Mouse (Mus musculus) hindbrain, embryonic 16.5 days (tissue): ENCODE results near the gene Ostc. TPM values are rescaled to one million over a fixed set of nuclear protein-coding genes. Genes with fewer than 3 reads are reported as not detected.

Experiments used
- ATAC-seq: fragments of 200-750 bp; cut with Nextera tagmentation; 2 replicates; pipeline ENCODE4 v1.8.0; 2017; ENCODE audit warnings: moderate TSS enrichment, moderate library complexity
- H3K27ac ChIP-seq: fragments of 300-500 bp; sonication (generic); 2 replicates; pipeline ENCODE4 v1.5.1; 2014; ENCODE audit warnings: low read depth, mild to moderate bottlenecking, control low read depth, low read length, moderate library complexity
- H3K27me3 ChIP-seq: fragments of 300-500 bp; sonication (generic); replicated peaks from 2 replicates; pipeline ENCODE4 v1.6.1; 2014; ENCODE audit warnings: low read length; ENCODE audit not compliant: control insufficient read depth, insufficient read depth
- H3K36me3 ChIP-seq: fragments of 300-500 bp; sonication (generic); 2 replicates; pipeline ENCODE4 v1.6.1; 2014; ENCODE audit warnings: mild to moderate bottlenecking, low read length, moderate library complexity, mixed read lengths; ENCODE audit not compliant: control insufficient read depth, insufficient read depth
- H3K4me1 ChIP-seq: fragments of 300-500 bp; sonication (generic); 2 replicates; pipeline ENCODE4 v1.6.1; 2014; ENCODE audit warnings: low read depth, low read length; ENCODE audit not compliant: control insufficient read depth, insufficient read depth
- H3K4me2 ChIP-seq: fragments of 300-500 bp; sonication (generic); 2 replicates; pipeline ENCODE4 v1.6.1; 2014; ENCODE audit warnings: mild to moderate bottlenecking, low read length, control low read depth, moderate library complexity
- H3K4me3 ChIP-seq: fragments of 300-500 bp; sonication (generic); 2 replicates; pipeline ENCODE4 v1.5.1; 2014; ENCODE audit warnings: mild to moderate bottlenecking, low read length, control low read depth, moderate library complexity
- H3K9ac ChIP-seq: fragments of 300-500 bp; sonication (generic); 2 replicates; pipeline ENCODE4 v1.6.1; 2014; ENCODE audit warnings: low read depth, mild to moderate bottlenecking, control low read depth, low read length, moderate library complexity
- H3K9me3 ChIP-seq: fragments of 300-500 bp; sonication (generic); 2 replicates; pipeline ENCODE4 v1.6.1; 2014; ENCODE audit warnings: mild to moderate bottlenecking, low read length, moderate library complexity; ENCODE audit not compliant: control insufficient read depth
- WGBS: fragments of 180-500 bp; shearing (Covaris S2); extraction: QIAGEN DNeasy Blood & Tissue Kit; methylation state at CpG from one replicate; pipeline ENCODE4 v1.1.7; 2014; 5-methylcytosine and 5-hydroxymethylcytosine counted together
- polyA plus RNA-seq: library from polyadenylated mRNA; unstranded; fragments of >200 nt; fragmentation: Nextera tagmentation; extraction: Ambion mirVana; gene quantifications from 2 replicates; pipeline ENCODE4 v1.2.1, GENCODE M21; 2015

Gene Ostc
- 202 and 205 TPM in 2 replicates for polyA plus RNA-seq

- no peaks in the 10 kb centered on the region for H3K27me3 ChIP-seq
- under 1% methylated on average over 45 of the region's 45 CpGs for WGBS
Measured at GRCm38 (mm10) chr3:130708967-130709924, at the start of gene Ostc. TSS of gene Ostc (minus strand) at chr3:130709444.

GRCm38 (mm10) chr3:130758157-130758841 lies 49.1 kb upstream of the Ostc start:
- 48% methylated on average over 15 of the region's 15 CpGs for WGBS
- H3K27ac ChIP-seq, result no peak overlapping the region
- no peak for ATAC-seq
- no peaks in the 10 kb centered on the region for H3K27me3 ChIP-seq
- H3K36me3 ChIP-seq, result no peaks in the 10 kb centered on the region
- H3K4me1 ChIP-seq, result peaks cover 4% of the 10 kb centered on the region; the same call in 1 of the 2 replicates
- H3K9ac ChIP-seq, result no peak overlapping the region
- H3K4me2 ChIP-seq, result no peak overlapping the region; the same call in 1 of the 2 replicates
- no peak overlapping the region for H3K4me3 ChIP-seq
- H3K9me3 ChIP-seq, result no peaks in the 10 kb centered on the region; the same call in 1 of the 2 replicates

More at GRCm38 (mm10) chr3:130708967-130709924, at the start of gene Ostc:
- Histone ChIP-seq H3K4me3 (peak within 1 kb of the TSS; percentile 89), H3K9ac (peak within 1 kb of the TSS; percentile 89), H3K4me1 (peaks cover 15% of the 10 kb centered on the region), H3K27ac (peak within 1 kb of the TSS; percentile 91), H3K36me3 (no peaks in the 10 kb centered on the region), H3K4me2 (peak within 1 kb of the TSS; percentile 81), H3K9me3 (no peaks in the 10 kb centered on the region)
- ATAC-seq, result peak; percentile 98

- Histone ChIP-seq H3K4me1 (peaks cover 4% of the 10 kb centered on the region; the same call in 1 of the 2 replicates), H3K4me2 (no peak overlapping the region; the same call in 1 of the 2 replicates), H3K9ac (no peak overlapping the region), H3K4me3 (no peak overlapping the region), H3K36me3 (no peaks in the 10 kb centered on the region), H3K27me3 (no peaks in the 10 kb centered on the region), H3K27ac (no peak overlapping the region), H3K9me3 (no peaks in the 10 kb centered on the region; the same call in 1 of the 2 replicates)
- ATAC-seq, result no peak; the same call in 1 of the 2 replicates
- WGBS, result 68% methylated on average over 8 of the region's 8 CpGs
Measured at GRCm38 (mm10) chr3:130757117-130757852, 48.0 kb upstream of the Ostc start.

GRCm38 (mm10) chr3:130749206-130749605 lies 40.0 kb upstream of the Ostc start:
- no peak for ATAC-seq
- WGBS, result 91% methylated on average over 3 of the region's 3 CpGs

GRCm38 (mm10) chr3:130746673-130747619 lies 37.7 kb upstream of the Ostc start:
- H3K27ac ChIP-seq, result no peak overlapping the region
- no peaks in the 10 kb centered on the region for H3K9me3 ChIP-seq
- H3K4me2 ChIP-seq, result no peak overlapping the region
- WGBS, result 31% methylated on average over 10 of the region's 10 CpGs
- H3K36me3 ChIP-seq, result no peaks in the 10 kb centered on the region
- no peaks in the 10 kb centered on the region for H3K27me3 ChIP-seq
- no peak overlapping the region for H3K4me3 ChIP-seq
- H3K9ac ChIP-seq, result no peak overlapping the region
- no peak for ATAC-seq
- H3K4me1 ChIP-seq, result no peaks in the 10 kb centered on the region; the same call in 1 of the 2 replicates

More at GRCm38 (mm10) chr3:130749206-130749605, 40.0 kb upstream of the Ostc start:
- no peaks in the 10 kb centered on the region for H3K27me3 ChIP-seq
- no peak overlapping the region for H3K4me3 ChIP-seq
- H3K4me1 ChIP-seq, result no peaks in the 10 kb centered on the region; the same call in 1 of the 2 replicates
- no peak overlapping the region for H3K4me2 ChIP-seq
- no peak overlapping the region for H3K9ac ChIP-seq
- H3K36me3 ChIP-seq, result no peaks in the 10 kb centered on the region
- no peaks in the 10 kb centered on the region for H3K9me3 ChIP-seq
- no peak overlapping the region for H3K27ac ChIP-seq

GRCm38 (mm10) chr3:130737652-130738361 lies 28.6 kb upstream of the Ostc start:
- H3K4me3 ChIP-seq, result no peak overlapping the region
- ATAC-seq, result peak; percentile 76; the same call in 1 of the 2 replicates
- H3K36me3 ChIP-seq, result no peaks in the 10 kb centered on the region
- peaks cover 2% of the 10 kb centered on the region; the same call in 1 of the 2 replicates for H3K4me1 ChIP-seq
- H3K9me3 ChIP-seq, result no peaks in the 10 kb centered on the region
- no peak overlapping the region for H3K9ac ChIP-seq
- WGBS, result 33% methylated on average over 21 of the region's 21 CpGs
- H3K4me2 ChIP-seq, result peak overlapping the region; percentile 31; the same call in 1 of the 2 replicates
- no peak overlapping the region for H3K27ac ChIP-seq
- H3K27me3 ChIP-seq, result no peaks in the 10 kb centered on the region

GRCm38 (mm10) chr3:130736758-130737157 lies 27.5 kb upstream of the Ostc start:
- Histone ChIP-seq H3K27ac (no peak overlapping the region), H3K36me3 (no peaks in the 10 kb centered on the region), H3K9ac (no peak overlapping the region), H3K27me3 (no peaks in the 10 kb centered on the region), H3K4me3 (no peak overlapping the region), H3K4me1 (peaks cover 2% of the 10 kb centered on the region; the same call in 1 of the 2 replicates), H3K9me3 (no peaks in the 10 kb centered on the region), H3K4me2 (no peak overlapping the region)
- ATAC-seq, result no peak
- 61% methylated on average over 4 of the region's 4 CpGs for WGBS
